Mouse (Mus musculus): ENCODE results near the gene Mucl3. TPM values are rescaled to one million over a fixed set of nuclear protein-coding genes. Genes with fewer than 3 reads are reported as not detected.

Mucl3 gene
- polyA plus RNA-seq, 1 experiment: not detected

DNA sequence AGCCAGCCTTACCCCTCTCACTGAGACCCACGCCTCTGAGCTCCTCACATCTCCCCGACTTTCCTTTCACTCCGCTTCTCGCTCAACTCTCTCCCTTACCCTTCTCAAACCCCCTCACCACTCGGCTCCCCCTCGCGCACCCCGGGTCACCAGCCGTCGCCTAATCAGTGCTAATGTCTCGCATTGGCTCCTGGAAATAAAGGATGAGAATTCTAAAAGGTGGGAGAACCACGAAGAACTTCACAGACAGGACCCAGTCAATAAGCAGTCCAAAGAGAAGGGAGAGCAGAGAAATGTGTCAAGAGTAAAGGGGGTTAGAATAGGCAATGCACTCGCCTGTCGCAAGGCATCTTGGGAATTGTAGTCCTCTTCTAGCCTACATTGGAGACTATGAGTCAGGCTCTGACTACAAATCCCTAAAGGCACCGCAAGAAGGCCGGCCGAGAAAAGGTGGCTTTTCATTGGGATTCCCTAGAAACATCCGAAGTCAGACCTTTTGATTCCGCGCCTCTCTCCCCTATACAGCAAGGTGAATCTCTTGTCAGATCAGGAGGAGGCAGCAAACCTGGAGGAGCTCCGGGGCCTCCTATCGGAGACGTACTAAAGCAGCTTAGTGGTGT lies 30.0 kb upstream of the Mucl3 start, which contains the start of gene Gtf2h4:
Gtf2h4 (minus strand) TSS at position 324 of the 620 bp plus-strand sequence.
- Histone ChIP-seq H3K4me3 (replicated peaks) (peak within 1 kb of the TSS; percentile 65), H3K36me3 (ENCODE audit: control insufficient read depth) (peaks cover 23% of the 10 kb centered on the region), H3K4me1 (ENCODE audit: control insufficient read depth) (peaks cover 15% of the 10 kb centered on the region), H3K27me3 (ENCODE audit: control insufficient read depth) (no peaks in the 10 kb centered on the region), H3K9me3 (ENCODE audit: control insufficient read depth, low read length) (no peaks in the 10 kb centered on the region)
- no peak for TF ChIP-seq GATA1 (IDR thresholded peaks at IDR 0.05; ENCODE audit: low read length)
- no peak for TF ChIP-seq TAL1 (IDR thresholded peaks at IDR 0.05; ENCODE audit: low read length)

DNA sequence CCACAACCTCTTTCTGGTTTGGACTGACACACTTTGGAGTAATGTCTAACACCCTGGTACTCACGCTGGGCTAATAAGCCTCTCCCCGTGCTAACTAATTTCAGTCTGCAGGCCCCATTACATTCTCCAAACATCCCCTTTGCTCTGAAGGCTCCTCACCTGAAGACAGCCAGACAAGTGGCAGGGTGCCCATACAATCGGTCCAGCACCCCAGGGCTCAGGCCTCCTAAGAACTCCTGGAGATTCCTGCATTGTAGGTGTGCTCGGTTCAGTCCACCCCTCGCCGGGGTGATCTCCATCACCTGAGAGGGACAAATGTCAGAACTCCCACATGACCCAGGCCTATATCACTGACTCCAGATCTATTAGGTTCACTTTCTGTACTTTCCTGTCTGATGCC lies 29.0 kb upstream of the Mucl3 start:
- H3K36me3 ChIP-seq (ENCODE audit: control insufficient read depth): peaks cover 23% of the 10 kb centered on the region
- TF ChIP-seq GATA1 (IDR thresholded peaks at IDR 0.05; ENCODE audit: low read length) (no peak), TAL1 (IDR thresholded peaks at IDR 0.05; ENCODE audit: low read length) (no peak)
- peaks cover 23% of the 10 kb centered on the region for H3K4me1 ChIP-seq (ENCODE audit: control insufficient read depth)
- no peaks in the 10 kb centered on the region for H3K27me3 ChIP-seq (ENCODE audit: control insufficient read depth)
- no peaks in the 10 kb centered on the region for H3K9me3 ChIP-seq (ENCODE audit: control insufficient read depth, low read length)
- peak overlapping the region; percentile 65 for H3K4me3 ChIP-seq (replicated peaks)

DNA sequence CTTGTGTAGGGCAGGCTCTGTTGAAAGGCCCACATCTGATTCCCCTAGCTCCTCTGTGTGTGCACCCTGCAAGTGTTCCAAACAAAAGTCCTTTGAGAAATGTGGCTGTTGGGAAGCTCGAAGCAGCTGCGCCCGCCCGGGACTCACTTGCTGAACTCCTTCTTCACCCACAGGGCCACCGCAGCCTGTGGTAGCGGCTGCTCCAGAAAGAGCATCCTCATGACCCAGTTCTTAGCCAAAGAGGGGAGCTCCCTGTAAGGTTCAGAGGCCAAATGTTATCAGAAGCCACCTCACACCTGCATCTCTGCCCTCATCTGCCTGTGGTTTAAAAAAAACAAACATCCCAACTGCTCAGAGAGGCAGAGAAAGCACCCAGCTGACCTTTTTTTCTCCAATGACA lies 28.4 kb upstream of the Mucl3 start:
- Histone ChIP-seq H3K9me3 (ENCODE audit: control insufficient read depth, low read length) (no peaks in the 10 kb centered on the region), H3K4me1 (ENCODE audit: control insufficient read depth) (peaks cover 28% of the 10 kb centered on the region), H3K27me3 (ENCODE audit: control insufficient read depth) (no peaks in the 10 kb centered on the region), H3K4me3 (replicated peaks) (no peak overlapping the region), H3K36me3 (ENCODE audit: control insufficient read depth) (peaks cover 23% of the 10 kb centered on the region)
- no peak for TF ChIP-seq GATA1 (IDR thresholded peaks at IDR 0.05; ENCODE audit: low read length)
- no peak for TF ChIP-seq TAL1 (IDR thresholded peaks at IDR 0.05; ENCODE audit: low read length)

DNA sequence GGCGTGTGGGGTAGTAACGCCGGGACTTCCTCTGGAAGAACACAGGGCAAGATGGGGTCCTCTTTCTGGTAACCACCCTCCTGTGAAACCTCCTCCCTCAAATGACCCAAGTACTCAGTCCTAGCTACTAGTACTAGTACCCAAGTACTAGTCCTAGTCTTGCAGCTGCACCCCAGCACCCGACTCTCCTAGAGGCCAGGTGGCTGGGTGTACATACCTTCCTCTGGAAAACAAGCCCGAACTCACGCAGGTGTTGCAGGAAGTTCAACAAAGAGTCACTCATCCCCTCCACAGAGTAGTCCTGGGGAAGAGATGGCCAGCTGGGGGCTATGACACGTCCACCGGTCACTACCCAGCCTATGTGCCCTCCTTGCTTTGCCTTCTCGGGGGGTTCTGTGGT lies 26.2 kb upstream of the Mucl3 start:
- peaks cover 34% of the 10 kb centered on the region for H3K36me3 ChIP-seq (ENCODE audit: control insufficient read depth)
- no peaks in the 10 kb centered on the region for H3K27me3 ChIP-seq (ENCODE audit: control insufficient read depth)
- TF ChIP-seq TAL1 (IDR thresholded peaks at IDR 0.05; ENCODE audit: low read length) (no peak), GATA1 (IDR thresholded peaks at IDR 0.05; ENCODE audit: low read length) (no peak)

DNA sequence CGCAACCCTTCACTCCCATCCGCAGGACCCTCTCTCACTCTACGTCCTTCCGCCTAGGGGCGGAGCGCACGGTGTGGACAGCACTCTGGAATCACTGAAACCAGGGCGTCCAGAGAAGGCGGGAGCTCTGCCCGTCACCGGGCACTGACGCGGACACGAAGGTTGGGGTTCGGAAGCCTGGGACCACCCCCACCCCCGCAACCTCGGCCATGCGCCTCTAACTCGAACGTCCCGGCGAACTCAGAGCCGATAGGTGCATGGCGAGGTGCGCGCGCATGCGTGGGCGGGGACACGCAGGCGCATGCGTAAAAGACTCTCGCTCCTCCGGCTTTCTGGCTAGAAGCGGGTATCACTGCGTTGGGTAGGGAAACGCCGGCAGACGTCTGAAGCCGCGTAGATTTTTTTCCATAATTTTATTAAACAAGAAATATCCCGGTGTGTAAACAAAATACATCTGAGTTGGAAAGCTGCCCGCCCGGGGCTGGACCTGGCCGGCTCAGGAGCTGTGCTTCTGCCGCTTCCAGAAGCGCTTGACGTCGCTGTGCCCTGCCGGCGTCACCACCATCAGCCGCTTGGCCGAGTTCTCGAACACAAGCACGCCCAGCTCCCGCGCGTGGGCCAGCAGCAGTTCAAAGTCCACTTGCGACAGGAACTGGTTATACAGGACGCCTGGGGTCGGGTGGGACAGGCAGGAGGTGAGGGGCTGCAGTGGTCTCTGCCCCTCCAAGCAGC lies 24.0 kb upstream of the Mucl3 start, which contains the start of gene Vars2:
Vars2 (minus strand) TSS at position 259 of the 732 bp plus-strand sequence.
- peaks cover 23% of the 10 kb centered on the region for H3K4me1 ChIP-seq (ENCODE audit: control insufficient read depth)
- H3K36me3 ChIP-seq (ENCODE audit: control insufficient read depth): peaks cover 53% of the 10 kb centered on the region
- H3K9me3 ChIP-seq (ENCODE audit: control insufficient read depth, low read length): no peaks in the 10 kb centered on the region
- TF ChIP-seq GATA1 (IDR thresholded peaks at IDR 0.05; ENCODE audit: low read length) (no peak), TAL1 (IDR thresholded peaks at IDR 0.05; ENCODE audit: low read length) (no peak)
- H3K4me3 ChIP-seq (replicated peaks): peak within 1 kb of the TSS; percentile 73
- H3K27me3 ChIP-seq (ENCODE audit: control insufficient read depth): no peaks in the 10 kb centered on the region

More for the DNA sequence above, 26.2 kb upstream of the Mucl3 start:
- no peak overlapping the region for H3K4me3 ChIP-seq (replicated peaks)
- H3K4me1 ChIP-seq (ENCODE audit: control insufficient read depth): peaks cover 36% of the 10 kb centered on the region
- no peaks in the 10 kb centered on the region for H3K9me3 ChIP-seq (ENCODE audit: control insufficient read depth, low read length)

DNA sequence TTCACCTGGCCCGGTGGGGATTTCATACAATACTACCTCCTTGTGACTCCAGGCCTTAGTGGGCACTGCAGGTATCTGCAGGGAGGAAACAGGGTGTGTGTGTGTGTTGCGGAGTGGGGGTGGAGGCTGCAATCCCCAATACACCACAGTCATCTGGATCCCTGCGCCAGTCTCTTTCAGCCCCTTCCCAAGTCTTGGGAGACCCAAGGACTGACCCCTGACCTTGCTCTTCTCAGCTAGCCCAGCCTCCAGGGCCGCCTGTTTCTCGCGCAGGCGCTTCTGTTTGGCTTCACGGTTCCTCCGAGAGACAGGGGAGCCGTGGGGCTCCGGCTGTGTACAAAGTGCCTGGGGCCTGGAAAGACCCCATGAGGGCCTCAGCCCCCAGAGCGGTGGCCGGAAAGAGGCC lies 23.4 kb upstream of the Mucl3 start:
- TF ChIP-seq GATA1 (IDR thresholded peaks at IDR 0.05; ENCODE audit: low read length) (no peak), TAL1 (IDR thresholded peaks at IDR 0.05; ENCODE audit: low read length) (no peak)
- Histone ChIP-seq H3K4me3 (replicated peaks) (peak overlapping the region; percentile 73), H3K27me3 (ENCODE audit: control insufficient read depth) (no peaks in the 10 kb centered on the region), H3K36me3 (ENCODE audit: control insufficient read depth) (peaks cover 56% of the 10 kb centered on the region), H3K4me1 (ENCODE audit: control insufficient read depth) (peaks cover 21% of the 10 kb centered on the region), H3K9me3 (ENCODE audit: control insufficient read depth, low read length) (no peaks in the 10 kb centered on the region)

DNA sequence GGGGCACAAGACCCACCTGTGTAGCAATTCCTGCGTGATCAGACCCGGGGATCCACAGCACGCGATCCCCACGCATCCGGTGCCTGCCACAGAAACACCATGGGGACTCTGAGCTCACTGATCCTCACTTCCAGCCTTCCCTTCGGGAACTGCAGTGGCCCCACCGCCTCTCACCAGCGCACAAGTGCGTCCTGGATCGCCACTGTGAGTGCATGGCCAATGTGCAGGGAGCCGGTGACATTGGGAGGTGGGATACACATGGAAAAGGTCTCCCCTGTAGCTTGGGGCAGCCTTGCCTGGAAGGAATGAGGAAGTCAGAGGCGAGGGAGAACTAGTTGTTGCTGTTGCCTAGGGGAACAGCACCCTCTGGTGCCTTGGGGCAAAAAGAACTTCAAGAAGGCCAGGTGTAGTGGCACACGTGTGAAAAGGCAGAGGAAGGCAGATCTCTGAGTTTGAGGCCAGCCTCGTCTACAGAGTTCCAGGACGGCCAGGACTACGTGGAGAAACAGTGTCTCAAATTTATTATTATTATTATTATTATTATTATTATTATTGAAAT lies 22.5 kb upstream of the Mucl3 start:
- no peaks in the 10 kb centered on the region for H3K9me3 ChIP-seq (ENCODE audit: control insufficient read depth, low read length)
- no peaks in the 10 kb centered on the region for H3K27me3 ChIP-seq (ENCODE audit: control insufficient read depth)
- H3K4me3 ChIP-seq (replicated peaks): no peak overlapping the region
- H3K36me3 ChIP-seq (ENCODE audit: control insufficient read depth): peaks cover 61% of the 10 kb centered on the region
- TF ChIP-seq TAL1 (IDR thresholded peaks at IDR 0.05; ENCODE audit: low read length) (no peak), GATA1 (IDR thresholded peaks at IDR 0.05; ENCODE audit: low read length) (no peak)
- peaks cover 21% of the 10 kb centered on the region for H3K4me1 ChIP-seq (ENCODE audit: control insufficient read depth)

DNA sequence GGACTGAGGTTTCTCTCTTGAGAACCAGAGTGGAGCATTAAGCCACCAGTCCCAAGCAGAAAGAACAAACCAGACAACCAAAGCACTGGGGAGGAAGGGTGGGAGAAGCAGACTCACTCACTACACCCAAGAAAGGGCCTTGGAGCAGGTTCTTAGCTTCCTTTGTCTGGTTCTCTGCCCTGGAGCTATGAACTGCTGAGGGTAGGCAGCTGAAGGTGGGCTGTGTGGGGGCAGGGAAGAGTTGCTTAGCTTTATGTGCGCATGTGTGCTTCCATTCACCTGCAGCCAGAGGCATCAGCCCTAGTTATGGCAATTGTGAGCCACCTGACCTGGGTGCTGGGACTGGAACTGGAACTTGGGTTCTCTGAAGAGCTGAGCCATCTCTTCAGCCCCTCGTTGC lies 9.6 kb upstream of the Mucl3 start:
- no peaks in the 10 kb centered on the region for H3K9me3 ChIP-seq (ENCODE audit: control insufficient read depth, low read length)
- H3K36me3 ChIP-seq (ENCODE audit: control insufficient read depth): peaks cover 24% of the 10 kb centered on the region
- TF ChIP-seq GATA1 (IDR thresholded peaks at IDR 0.05; ENCODE audit: low read length) (no peak), TAL1 (IDR thresholded peaks at IDR 0.05; ENCODE audit: low read length) (no peak)
- H3K27me3 ChIP-seq (ENCODE audit: control insufficient read depth): no peaks in the 10 kb centered on the region
- H3K4me1 ChIP-seq (ENCODE audit: control insufficient read depth): no peaks in the 10 kb centered on the region
- no peak overlapping the region for H3K4me3 ChIP-seq (replicated peaks)

DNA sequence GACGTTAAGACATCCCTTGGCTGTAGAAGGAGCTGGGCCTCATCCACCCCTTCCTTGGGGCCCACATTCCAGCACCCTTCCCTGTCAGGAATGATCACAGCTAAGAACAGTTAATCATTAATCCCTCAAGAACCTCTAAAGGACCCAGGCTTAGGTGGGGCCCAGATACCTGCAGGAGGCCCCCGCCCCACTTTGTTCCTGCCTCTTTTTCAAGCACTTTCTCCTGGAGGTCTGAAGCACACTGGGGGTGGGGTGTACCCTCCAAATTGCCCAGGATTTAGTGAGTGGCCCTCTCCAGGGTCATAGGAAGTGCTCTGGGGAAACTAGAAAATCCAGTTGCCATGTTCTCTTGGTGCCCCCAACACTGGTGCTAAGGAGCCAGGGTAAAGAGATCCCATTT lies 5.9 kb upstream of the Mucl3 start:
- Histone ChIP-seq H3K36me3 (ENCODE audit: control insufficient read depth) (no peaks in the 10 kb centered on the region), H3K9me3 (ENCODE audit: control insufficient read depth, low read length) (no peaks in the 10 kb centered on the region), H3K4me1 (ENCODE audit: control insufficient read depth) (no peaks in the 10 kb centered on the region), H3K27me3 (ENCODE audit: control insufficient read depth) (peaks cover 2% of the 10 kb centered on the region; the same call in 1 of the 2 replicates), H3K4me3 (replicated peaks) (no peak overlapping the region)
- TF ChIP-seq TAL1 (IDR thresholded peaks at IDR 0.05; ENCODE audit: low read length) (no peak), GATA1 (IDR thresholded peaks at IDR 0.05; ENCODE audit: low read length) (no peak)
